Mouse (Mus musculus) lung, embryonic 15.5 days (tissue): ENCODE results near the gene Ets1. TPM values are rescaled to one million over a fixed set of nuclear protein-coding genes. Genes with fewer than 3 reads are reported as not detected.
A peak's percentile ranks its signal among the peaks of the same experiment; 100 is the strongest.

Source experiments
- ATAC-seq: fragments of 200-750 bp; cut with Nextera tagmentation; 2 replicates; pipeline ENCODE4 v1.8.0; 2017; ENCODE audit warnings: moderate number of reproducible peaks, borderline replicate concordance; ENCODE audit not compliant: low FRiP score, low TSS enrichment; ENCODE audit errors: extremely low read depth
- H3K27ac ChIP-seq: fragments of 300-500 bp; sonication (generic); 2 replicates; pipeline ENCODE4 v1.5.1; 2015; ENCODE audit warnings: moderate library complexity, mild to moderate bottlenecking, inconsistent platforms
- H3K27me3 ChIP-seq: fragments of 300-500 bp; sonication (generic); 2 replicates; pipeline ENCODE4 v1.6.1; 2015; ENCODE audit warnings: inconsistent platforms
- H3K36me3 ChIP-seq: fragments of 300-500 bp; sonication (generic); 2 replicates; pipeline ENCODE4 v1.6.1; 2015; ENCODE audit warnings: inconsistent platforms
- H3K4me1 ChIP-seq: fragments of 300-500 bp; sonication (generic); 2 replicates; pipeline ENCODE4 v1.6.1; 2015; ENCODE audit warnings: inconsistent platforms
- H3K4me2 ChIP-seq: fragments of 300-500 bp; sonication (generic); 2 replicates; pipeline ENCODE4 v1.6.1; 2015; ENCODE audit warnings: inconsistent platforms, mild to moderate bottlenecking, moderate library complexity
- H3K4me3 ChIP-seq: fragments of 300-500 bp; sonication (generic); 2 replicates; pipeline ENCODE4 v1.5.1; 2015; ENCODE audit warnings: mild to moderate bottlenecking, inconsistent platforms
- H3K9ac ChIP-seq: fragments of 300-500 bp; sonication (generic); 2 replicates; pipeline ENCODE4 v1.6.1; 2015; ENCODE audit warnings: inconsistent platforms
- H3K9me3 ChIP-seq: fragments of 300-500 bp; sonication (generic); 2 replicates; pipeline ENCODE4 v1.6.1; 2016; ENCODE audit warnings: inconsistent platforms
- WGBS: fragments of 180-500 bp; shearing (Covaris S2); methylation state at CpG from one replicate; pipeline ENCODE4 v1.1.7; 2015; 5-methylcytosine and 5-hydroxymethylcytosine counted together
- polyA plus RNA-seq: library from polyadenylated mRNA; unstranded; fragments of >200 nt; fragmentation: Nextera tagmentation; extraction: Ambion mirVana; gene quantifications from 2 replicates; pipeline ENCODE4 v1.2.1, GENCODE M21; 2015

The Ets1 gene
- polyA plus RNA-seq, 1 experiment from 2014 or later = 106 TPM

DNA sequence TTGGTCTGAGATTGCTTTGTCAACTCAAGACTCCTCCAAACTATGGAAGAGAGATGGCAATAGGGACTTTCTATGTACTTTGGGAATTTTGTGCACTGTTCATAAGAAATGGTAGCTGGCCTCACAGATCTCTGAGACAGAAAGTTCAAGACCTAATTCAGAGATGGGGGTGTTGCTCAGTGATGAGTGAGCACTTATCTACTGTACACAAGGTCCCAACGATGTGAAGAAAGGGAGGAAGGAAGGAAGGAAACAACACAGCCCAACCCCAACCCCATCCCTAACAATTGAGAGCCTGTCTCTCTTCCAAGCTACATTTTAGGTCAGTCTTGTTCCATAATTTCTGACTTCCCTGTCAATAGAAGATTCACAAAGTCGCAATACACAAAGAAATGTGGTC is 125.3 kb downstream of the Ets1 start:
- no peaks in the 10 kb centered on the region for H3K9me3 ChIP-seq
- no peak for ATAC-seq
- no peak overlapping the region for H3K4me2 ChIP-seq
- no peak overlapping the region for H3K9ac ChIP-seq
- WGBS = 49% methylated on average over 2 of the region's 2 CpGs
- H3K27me3 ChIP-seq = no peaks in the 10 kb centered on the region
- H3K27ac ChIP-seq = peak overlapping the region; percentile 20; the same call in 1 of the 2 replicates
- H3K4me1 ChIP-seq = 0 out of 2 replicates have a peak, but pooled peaks cover 2% of the 10 kb centered on the region
- peaks cover 3% of the 10 kb centered on the region; the same call in 1 of the 2 replicates for H3K36me3 ChIP-seq
- no peak overlapping the region for H3K4me3 ChIP-seq

DNA sequence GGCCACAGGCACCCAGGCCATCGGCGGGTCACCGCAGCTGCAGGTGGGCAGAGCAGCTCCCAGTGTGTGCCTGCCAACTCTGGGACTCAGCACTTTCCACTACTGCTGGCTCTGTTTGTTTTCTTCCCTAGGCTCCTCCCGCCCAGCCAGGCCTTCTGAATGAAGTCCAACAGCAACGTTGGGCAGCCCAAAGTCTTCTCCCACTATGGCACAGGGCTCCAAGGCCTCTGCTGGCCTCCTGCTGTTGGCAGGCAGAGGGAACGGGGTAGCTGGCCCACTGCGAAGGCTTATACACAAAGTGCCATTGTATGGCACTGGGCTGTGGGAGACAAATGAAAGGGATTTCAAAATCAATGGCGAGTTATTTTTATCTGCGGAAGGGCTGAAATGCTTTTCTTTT is 128.4 kb downstream of the Ets1 start:
- 69% methylated on average over 9 of the region's 9 CpGs for WGBS
- H3K4me1 ChIP-seq = 0 out of 2 replicates have a peak, but pooled peaks cover 2% of the 10 kb centered on the region
- no peaks in the 10 kb centered on the region for H3K27me3 ChIP-seq
- H3K9ac ChIP-seq = no peak overlapping the region
- no peak overlapping the region for H3K27ac ChIP-seq
- H3K4me3 ChIP-seq = no peak overlapping the region
- no peaks in the 10 kb centered on the region for H3K9me3 ChIP-seq
- no peak for ATAC-seq
- H3K4me2 ChIP-seq = no peak overlapping the region
- H3K36me3 ChIP-seq = no peaks in the 10 kb centered on the region

DNA sequence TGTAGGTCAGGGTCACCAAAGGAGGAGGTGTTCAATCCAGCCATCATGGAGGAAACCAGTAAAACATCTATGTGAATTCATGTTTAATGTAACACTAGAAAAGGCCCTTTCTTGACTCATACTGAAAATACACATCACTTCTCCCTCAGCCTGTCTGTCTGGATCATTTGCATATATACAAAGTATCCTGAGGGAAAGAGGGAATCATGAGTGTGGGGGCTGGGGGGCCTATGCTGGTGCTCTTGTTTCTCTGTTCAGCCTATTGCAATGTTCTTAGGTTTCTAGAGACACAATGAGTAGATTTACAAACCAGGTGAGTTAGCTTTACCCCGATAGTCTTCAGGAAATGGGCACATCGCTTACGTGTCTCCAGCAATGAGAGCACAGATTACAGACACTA is 129.1 kb downstream of the Ets1 start:
- Histone ChIP-seq H3K27ac (no peak overlapping the region), H3K9me3 (no peaks in the 10 kb centered on the region), H3K36me3 (no peaks in the 10 kb centered on the region), H3K4me1 (0 out of 2 replicates have a peak, but pooled peaks cover 2% of the 10 kb centered on the region), H3K27me3 (no peaks in the 10 kb centered on the region), H3K4me2 (no peak overlapping the region), H3K4me3 (no peak overlapping the region), H3K9ac (no peak overlapping the region)
- ATAC-seq = no peak
- WGBS = 97% methylated on average over 3 of the region's 3 CpGs

DNA sequence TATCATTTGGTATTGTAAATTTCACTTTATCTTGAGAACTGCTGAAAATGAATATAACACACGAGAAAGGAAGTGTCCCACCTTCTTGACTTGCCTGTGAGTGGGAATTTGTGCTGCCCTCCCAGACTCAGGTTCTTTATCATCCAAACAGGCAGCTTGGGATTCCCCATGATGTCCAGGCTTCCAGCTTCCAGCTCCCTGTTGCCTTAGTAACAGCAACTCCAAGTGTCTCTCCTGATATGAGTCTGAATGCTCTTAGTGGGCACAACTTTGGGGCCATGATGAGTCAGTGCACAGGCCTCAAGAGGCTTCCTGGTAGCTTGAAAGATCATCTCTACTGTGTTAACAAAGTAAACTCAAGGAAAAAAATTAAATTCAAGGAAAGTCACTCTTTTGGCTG is 142.8 kb downstream of the Ets1 start:
- Histone ChIP-seq H3K9ac (no peak overlapping the region), H3K4me3 (no peak overlapping the region), H3K9me3 (no peaks in the 10 kb centered on the region), H3K36me3 (no peaks in the 10 kb centered on the region), H3K27ac (no peak overlapping the region), H3K27me3 (no peaks in the 10 kb centered on the region), H3K4me1 (no peaks in the 10 kb centered on the region), H3K4me2 (no peak overlapping the region)
- 67% methylated on average over 1 of the region's 1 CpGs for WGBS
- no peak for ATAC-seq

DNA sequence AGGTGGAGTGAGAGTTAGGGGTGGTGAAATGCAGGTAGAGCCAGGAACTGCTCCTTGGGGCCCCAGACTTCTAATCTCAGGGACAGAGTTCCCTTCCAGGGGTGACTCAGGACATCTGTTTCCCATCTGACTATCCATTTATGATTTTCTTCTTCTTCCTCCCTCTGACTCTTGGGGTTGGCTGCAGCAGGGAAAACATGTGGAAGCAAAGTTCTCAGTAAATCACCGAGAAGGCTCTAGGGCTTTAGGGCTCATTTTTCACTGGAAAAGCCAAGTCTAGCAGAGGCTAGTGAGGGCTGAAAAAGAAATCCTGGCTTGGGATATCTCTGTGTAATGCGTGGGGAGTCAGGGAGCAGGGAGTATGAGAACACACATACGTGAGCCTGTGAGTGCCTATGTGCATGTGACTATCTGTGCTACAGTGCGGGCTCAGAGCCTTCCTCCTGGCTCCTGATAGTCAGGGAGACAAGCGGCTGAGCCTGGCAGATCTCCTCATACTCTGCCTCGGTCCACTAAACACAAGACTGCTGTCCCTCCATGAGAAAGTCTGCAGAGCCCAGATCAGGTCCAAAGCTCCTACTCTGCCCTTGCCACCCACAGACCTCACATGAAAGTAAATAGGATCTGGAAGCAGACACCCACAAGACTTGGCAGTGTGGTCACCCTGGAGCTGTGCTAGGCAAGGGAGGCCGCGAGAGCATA is 146.5 kb downstream of the Ets1 start:
- WGBS = 74% methylated on average over 8 of the region's 8 CpGs
- H3K9ac ChIP-seq = no peak overlapping the region
- no peak overlapping the region for H3K4me2 ChIP-seq
- no peaks in the 10 kb centered on the region for H3K27me3 ChIP-seq
- H3K9me3 ChIP-seq = no peaks in the 10 kb centered on the region
- no peaks in the 10 kb centered on the region for H3K36me3 ChIP-seq
- peaks cover 6% of the 10 kb centered on the region for H3K4me1 ChIP-seq
- no peak overlapping the region for H3K27ac ChIP-seq
- ATAC-seq = no peak
- H3K4me3 ChIP-seq = no peak overlapping the region

DNA sequence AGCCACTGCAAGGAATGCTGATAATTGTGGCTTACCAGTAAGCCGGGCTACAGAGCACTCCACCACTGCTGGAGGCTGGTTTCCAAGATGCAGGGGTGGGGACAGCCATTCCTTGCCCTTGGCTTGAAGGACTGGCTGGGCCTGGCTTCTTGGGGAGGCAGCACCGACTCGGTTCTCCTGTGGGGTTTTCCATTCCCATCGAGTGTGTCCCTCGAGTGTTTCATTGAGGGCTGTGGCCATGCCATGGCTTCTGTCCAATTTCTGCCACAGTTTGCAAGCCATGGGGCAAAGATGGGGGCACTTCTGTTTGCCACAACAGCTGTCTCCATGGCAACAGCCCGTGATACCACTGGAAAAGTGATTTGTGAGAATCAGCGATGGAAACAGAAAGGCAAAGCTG is 151.1 kb downstream of the Ets1 start:
- Histone ChIP-seq H3K4me3 (no peak overlapping the region), H3K9me3 (no peaks in the 10 kb centered on the region), H3K4me2 (no peak overlapping the region), H3K36me3 (no peaks in the 10 kb centered on the region), H3K27ac (no peak overlapping the region), H3K9ac (no peak overlapping the region), H3K4me1 (peaks cover 9% of the 10 kb centered on the region), H3K27me3 (no peaks in the 10 kb centered on the region)
- WGBS = 55% methylated on average over 7 of the region's 7 CpGs
- peak; percentile 35; the same call in 1 of the 2 replicates for ATAC-seq

DNA sequence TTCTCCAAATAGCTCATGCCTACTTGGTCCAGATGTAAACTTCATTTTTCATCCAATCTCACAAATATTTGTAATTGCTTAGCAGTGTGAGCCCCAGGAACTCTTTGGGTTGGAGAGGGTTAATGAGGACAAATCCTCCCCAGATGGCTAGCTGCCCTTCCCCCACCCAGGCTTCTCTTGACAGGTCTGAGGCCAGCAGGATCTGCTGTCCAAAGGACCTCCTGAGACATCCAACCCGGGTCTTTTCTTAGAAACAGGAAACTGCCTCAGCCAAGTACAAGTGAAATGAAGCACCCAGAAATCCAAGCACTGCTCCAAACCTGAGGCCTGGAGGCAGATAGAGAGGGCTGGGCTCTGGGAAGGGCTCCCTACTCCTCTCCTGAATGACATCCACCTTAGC is 151.6 kb downstream of the Ets1 start:
- ATAC-seq = no peak
- Histone ChIP-seq H3K27me3 (no peaks in the 10 kb centered on the region), H3K27ac (0 out of 2 replicates have a peak overlapping the region, but pooled peaks have one; percentile 5), H3K36me3 (no peaks in the 10 kb centered on the region), H3K4me2 (no peak overlapping the region), H3K4me3 (no peak overlapping the region), H3K4me1 (peaks cover 9% of the 10 kb centered on the region), H3K9me3 (no peaks in the 10 kb centered on the region), H3K9ac (no peak overlapping the region)
- 0% methylated on average over 1 of the region's 1 CpGs for WGBS

DNA sequence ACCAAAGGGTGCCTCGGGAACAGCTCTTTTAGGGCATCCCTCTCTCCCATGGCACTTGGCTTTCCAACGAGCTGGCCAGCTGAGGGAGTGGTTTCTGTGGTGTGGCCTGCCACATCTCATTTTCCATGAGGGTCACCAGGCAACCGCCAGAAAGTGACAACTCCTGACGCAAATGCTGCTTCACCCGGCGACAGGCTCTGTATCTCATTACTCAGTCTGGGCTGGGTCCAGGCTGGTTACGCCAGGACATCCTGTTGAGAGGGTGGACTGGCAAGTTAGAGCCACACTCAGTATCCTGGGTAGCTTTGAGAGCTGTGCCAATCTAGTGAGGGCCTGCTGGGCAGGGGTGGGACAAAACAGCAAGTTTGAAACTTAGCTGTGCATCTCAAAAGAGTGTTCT is 153.3 kb downstream of the Ets1 start:
- WGBS = 56% methylated on average over 7 of the region's 7 CpGs
- H3K27me3 ChIP-seq = no peaks in the 10 kb centered on the region
- peaks cover 9% of the 10 kb centered on the region for H3K4me1 ChIP-seq
- no peak overlapping the region for H3K4me2 ChIP-seq
- no peak overlapping the region for H3K4me3 ChIP-seq
- no peak overlapping the region for H3K9ac ChIP-seq
- ATAC-seq = no peak
- no peaks in the 10 kb centered on the region for H3K9me3 ChIP-seq
- H3K36me3 ChIP-seq = no peaks in the 10 kb centered on the region
- H3K27ac ChIP-seq = no peak overlapping the region

DNA sequence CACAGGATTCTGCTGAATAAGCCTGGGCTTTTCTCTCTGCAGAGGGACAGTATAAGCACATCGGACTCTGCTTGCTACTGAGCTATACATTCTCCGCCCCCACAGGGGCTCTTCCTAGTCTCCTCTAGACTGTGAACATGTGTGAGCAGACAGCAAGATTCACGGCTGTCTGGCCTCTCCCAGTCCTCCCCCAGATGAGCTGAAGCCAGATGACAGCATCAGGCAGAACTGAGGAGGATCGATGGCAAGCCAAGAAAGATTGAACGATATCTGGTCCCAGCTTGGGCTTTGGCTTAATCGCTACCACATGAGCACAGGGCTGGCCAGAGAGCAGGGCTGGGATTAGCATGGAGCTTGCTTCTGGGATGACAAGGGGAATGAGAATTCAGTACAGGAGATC is 155.7 kb downstream of the Ets1 start:
- Histone ChIP-seq H3K4me1 (peaks cover 9% of the 10 kb centered on the region), H3K4me3 (no peak overlapping the region), H3K9me3 (no peaks in the 10 kb centered on the region), H3K9ac (no peak overlapping the region), H3K27me3 (no peaks in the 10 kb centered on the region), H3K36me3 (no peaks in the 10 kb centered on the region), H3K27ac (no peak overlapping the region), H3K4me2 (no peak overlapping the region)
- 53% methylated on average over 6 of the region's 6 CpGs for WGBS
- ATAC-seq = no peak

DNA sequence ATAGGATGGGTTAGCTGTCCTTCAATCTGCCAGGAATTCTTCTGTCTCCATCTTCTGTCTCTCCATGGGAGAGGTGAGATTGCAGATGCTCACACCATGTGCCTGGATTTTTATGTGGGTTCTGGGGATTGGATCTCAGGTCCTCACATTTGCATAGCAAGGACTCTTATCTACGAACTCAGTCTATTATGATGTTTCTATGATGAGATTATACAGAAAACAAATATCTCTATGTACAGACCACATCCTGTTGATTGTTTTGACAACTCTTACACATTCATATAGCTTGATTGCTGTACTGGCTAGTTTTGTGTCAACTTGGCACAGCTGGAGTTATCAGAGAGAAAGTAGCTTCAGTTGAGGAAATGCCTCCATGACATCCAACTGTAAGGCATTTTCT is 162.2 kb downstream of the Ets1 start:
- ATAC-seq = no peak
- H3K4me3 ChIP-seq = no peak overlapping the region
- WGBS = 79% methylated on average over 1 of the region's 1 CpGs

DNA sequence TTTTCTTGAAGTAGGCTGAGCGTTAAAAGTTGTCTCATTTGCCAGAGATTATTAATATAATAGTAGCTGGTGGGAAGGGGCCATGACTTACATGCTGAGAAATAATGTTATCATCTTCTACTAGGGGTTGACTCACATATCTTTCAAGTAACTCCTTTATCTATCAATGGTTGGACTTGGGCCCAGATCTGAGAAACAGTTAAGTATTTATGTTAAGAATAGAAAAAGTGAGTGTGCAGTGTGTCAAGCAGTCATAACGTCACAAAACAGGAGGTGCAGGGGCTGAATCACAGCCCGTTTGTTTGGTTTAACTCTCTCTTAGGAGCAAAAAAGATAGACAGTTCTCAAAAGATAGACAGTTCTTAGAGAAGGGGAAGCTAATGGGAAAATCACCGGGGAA is 170.1 kb downstream of the Ets1 start:
- peaks cover 4% of the 10 kb centered on the region; the same call in 1 of the 2 replicates for H3K4me1 ChIP-seq
- 21% methylated on average over 4 of the region's 4 CpGs for WGBS
- no peak overlapping the region for H3K4me3 ChIP-seq
- no peaks in the 10 kb centered on the region for H3K27me3 ChIP-seq
- H3K4me2 ChIP-seq = no peak overlapping the region
- no peaks in the 10 kb centered on the region for H3K9me3 ChIP-seq
- no peak overlapping the region for H3K27ac ChIP-seq
- no peaks in the 10 kb centered on the region for H3K36me3 ChIP-seq
- no peak overlapping the region for H3K9ac ChIP-seq
- no peak for ATAC-seq

More for the DNA sequence above, 162.2 kb downstream of the Ets1 start:
- Histone ChIP-seq H3K36me3 (no peaks in the 10 kb centered on the region), H3K4me2 (no peak overlapping the region), H3K27ac (no peak overlapping the region), H3K27me3 (no peaks in the 10 kb centered on the region), H3K4me1 (no peaks in the 10 kb centered on the region), H3K9ac (no peak overlapping the region), H3K9me3 (no peaks in the 10 kb centered on the region)
